Mouse (Mus musculus) retina, embryonic 14.5 days (tissue): ENCODE results near the gene Rsg1.

Experiments
- DNase-seq: peaks from one replicate; pipeline ENCODE4 v3.0.0-alpha.2; 2015; ENCODE audit warnings: low spot score

Rsg1 gene

DNA sequence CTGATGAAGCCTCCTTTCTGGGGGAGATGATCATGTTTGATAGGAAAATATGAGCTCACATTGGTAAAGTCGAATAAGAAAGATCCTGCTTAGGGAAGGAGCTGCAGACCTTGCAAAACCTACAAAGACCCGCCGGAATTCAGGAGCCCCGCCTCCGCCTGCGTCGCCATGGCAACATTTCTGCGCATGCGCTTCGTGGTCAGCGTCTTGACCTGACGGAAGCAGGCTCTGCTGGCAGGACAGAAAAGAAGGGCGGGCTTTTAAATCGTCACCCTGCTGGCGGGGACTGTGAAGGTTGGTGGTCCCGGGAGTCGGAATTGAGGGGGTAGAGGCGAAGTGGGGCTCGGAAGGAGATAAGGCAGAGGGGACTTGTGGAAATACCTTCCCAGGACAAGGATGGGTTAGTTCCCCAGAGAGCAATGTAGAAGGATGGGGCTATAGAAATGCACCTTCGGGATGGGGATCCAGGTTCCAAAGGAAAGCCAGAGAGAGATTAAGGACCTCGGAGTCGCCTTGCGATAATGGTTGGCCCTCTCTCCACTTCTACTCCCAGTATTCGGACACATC, at the start of gene Rsg1:
Rsg1 (plus strand) TSS at position 187 of the 567 bp plus-strand sequence.
- DNase-seq, result peak; percentile 98

DNA sequence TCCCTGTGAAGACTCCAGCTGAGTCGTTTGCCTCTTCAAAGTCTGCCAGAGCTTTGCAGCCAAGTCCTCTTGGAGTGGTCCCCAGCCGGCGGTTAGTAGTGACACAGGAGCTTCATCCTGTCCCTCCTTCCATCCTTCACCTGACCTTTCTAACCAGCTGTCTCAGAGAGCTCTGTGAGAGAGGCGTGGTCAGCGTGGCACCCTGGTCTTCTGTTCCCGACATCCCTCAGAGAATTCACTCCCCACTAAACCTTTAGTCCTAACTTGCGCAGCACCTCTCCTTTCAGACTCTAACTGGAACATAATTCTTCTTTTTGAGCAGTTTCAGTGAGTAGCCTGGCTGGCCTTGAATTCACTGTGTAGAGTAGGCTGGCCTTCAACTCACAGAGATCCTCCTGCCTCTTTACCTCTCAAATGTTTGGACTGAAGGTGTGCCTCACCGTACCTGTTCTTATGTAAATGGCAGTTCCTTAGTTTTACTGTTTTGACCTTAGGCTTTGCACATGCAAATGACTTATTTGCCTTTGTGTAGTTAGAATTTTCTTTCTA, 47.9 kb upstream of the Rsg1 start:
- no peak for DNase-seq

DNA sequence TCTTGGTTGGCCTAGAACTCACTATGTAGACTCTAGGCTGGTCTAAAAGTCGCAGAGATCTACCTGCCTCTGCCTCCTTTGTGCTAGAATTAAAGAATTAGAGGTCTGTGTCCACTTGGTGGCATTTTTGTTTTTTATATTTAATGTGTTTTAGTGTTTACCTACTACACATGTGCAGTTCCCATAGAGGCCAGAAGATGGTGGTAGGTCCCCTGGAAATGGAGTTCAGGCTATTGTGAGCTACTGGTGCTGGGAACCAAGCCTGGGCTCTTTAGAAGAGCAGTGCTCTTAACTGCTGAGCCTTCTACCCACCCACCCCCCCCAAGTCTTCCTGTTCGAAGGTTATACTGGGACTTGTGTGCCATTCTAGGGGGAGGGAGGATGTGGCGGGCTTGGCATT, 46.6 kb upstream of the Rsg1 start:
- no peak for DNase-seq

DNA sequence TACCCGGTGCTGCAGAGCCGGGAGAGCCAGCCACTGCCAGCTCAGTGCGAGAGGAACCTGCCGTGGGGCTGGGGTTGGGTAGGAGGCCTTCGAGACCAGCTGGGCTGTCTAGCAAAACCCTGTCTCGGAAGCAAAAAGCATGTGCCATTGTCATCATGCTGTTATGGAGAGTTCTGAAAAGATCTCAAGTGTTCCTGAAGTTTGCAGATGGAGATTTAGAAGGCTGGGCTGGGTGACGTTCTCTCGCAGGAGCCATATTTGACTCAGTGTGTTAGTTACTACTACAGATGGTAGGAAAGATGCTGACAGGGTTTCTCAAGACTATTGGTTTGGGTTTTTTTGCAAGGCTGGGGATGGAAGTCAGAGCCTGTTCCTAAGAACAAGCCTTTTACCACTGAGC, 41.6 kb upstream of the Rsg1 start:
- DNase-seq, result no peak

GRCm38 (mm10) chr4:141175783-141176182, 38.0 kb upstream of the Rsg1 start:
- no peak for DNase-seq

- DNase-seq, result no peak
Measured at GRCm38 (mm10) chr4:141176328-141176838, 37.4 kb upstream of the Rsg1 start.

DNA sequence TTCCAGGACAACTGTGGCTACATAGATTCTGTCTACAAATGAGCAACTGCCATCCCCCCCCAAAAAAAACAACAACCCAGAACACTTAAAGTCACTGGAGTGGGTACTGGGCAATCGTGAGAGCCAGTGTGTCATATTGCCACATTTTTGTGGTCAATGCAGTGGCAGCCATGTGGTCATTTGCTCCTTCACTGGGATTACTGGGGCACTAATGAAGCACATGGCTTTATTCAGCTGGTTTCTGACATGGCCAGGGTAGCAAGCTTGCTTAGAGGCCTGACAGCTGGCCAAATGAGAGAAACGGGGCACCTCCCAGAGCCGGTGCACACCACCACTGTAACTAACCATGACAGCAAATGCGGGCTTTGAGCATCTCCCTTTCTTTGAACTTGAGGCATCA, 35.3 kb upstream of the Rsg1 start:
- DNase-seq, result peak; percentile 11

GRCm38 (mm10) chr4:141180831-141181230, 32.9 kb upstream of the Rsg1 start:
- DNase-seq, result no peak

- DNase-seq, result no peak
Measured at GRCm38 (mm10) chr4:141181981-141182380, 31.8 kb upstream of the Rsg1 start.

GRCm38 (mm10) chr4:141183932-141184331, 29.8 kb upstream of the Rsg1 start:
- DNase-seq, result no peak

DNA sequence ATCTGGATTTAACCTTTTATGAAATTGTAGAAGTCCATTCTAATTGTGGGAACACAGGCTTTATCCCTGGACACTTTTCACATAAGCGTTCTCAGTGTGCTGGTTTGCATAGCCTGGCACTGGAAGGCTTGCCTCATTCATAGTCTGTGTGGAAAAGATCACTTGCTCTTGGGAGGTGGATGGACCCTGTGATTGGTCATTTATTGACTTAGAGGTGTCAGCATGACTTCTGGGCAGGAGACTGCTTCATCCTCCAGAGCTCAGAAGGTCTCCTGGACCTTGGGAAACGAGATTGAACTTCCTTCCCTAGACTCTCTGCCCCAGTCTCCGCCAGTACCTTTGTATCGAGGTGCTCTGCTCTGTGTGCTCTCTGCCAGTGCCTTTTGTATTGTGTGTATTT, 29.3 kb upstream of the Rsg1 start:
- DNase-seq, result no peak

GRCm38 (mm10) chr4:141186923-141187836, 26.6 kb upstream of the Rsg1 start:
- DNase-seq, result no peak

- DNase-seq, result no peak
Measured at GRCm38 (mm10) chr4:141191294-141191693, 22.5 kb upstream of the Rsg1 start.

DNA sequence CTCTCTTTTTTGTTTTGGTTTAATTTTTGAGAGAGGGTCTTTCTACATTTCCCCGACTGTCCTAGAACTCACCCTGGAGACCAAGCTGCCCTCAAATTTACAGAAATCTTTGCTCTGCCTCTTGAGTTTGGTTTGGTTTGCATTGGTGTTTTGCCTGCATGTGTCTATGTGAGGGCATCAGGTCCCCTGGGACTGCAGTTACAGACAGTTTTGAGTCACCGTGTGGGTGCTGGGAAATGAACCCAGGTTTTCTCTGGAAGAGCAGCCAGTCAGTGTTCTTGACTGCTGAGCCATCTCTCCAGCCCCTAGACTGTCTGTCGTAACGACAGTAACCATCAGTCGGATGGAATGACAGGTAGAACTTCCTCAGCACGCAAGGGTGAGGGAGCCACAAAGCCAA, 19.2 kb upstream of the Rsg1 start:
- no peak for DNase-seq

GRCm38 (mm10) chr4:141196981-141197685, 16.6 kb upstream of the Rsg1 start:
- no peak for DNase-seq

DNA sequence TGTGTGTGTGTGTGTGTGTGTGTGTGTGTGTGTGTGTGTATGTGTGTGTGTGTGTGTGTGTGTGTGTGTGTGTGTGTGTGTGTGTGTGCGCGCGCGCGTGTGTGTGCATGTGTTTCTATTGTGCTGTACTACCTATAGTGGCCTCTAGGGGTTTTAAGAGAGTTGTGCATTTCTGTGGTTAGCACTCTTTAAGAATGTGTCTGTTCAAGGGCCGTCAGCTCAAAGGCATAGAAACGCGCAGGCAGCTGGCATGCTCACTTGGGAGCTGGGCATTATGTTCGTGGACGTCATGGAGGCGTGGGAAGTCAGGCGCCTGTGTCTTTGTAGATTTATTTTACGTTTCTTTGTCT, 16.1 kb upstream of the Rsg1 start:
- no peak for DNase-seq

GRCm38 (mm10) chr4:141200906-141201305, 12.8 kb upstream of the Rsg1 start:
- no peak for DNase-seq

- no peak for DNase-seq
Measured at GRCm38 (mm10) chr4:141202192-141202591, 11.6 kb upstream of the Rsg1 start.

DNA sequence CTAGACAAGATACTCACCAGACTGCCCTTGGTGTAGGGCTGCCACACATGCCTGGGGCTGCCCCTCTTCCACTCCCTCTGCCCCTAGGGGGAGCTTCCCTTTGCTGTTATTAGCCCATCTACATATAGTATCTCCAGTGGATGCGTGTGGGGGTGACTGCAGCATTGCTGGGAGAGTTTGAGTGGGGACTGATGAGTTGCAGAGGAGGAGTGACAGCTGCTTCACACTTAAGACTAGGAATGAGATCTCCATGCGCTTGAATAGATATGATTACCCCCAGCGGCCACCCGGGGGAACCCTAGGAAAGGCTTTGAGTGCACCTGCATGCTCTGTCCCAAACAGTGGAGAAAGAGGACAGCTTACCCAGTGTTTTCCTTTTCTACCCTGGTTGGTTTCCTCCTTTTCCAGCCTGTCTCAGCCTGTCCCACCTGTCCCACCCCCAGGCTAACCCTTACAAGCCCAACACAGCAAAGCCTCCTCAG, 9.1 kb upstream of the Rsg1 start:
- DNase-seq, result peak; percentile 71

DNA sequence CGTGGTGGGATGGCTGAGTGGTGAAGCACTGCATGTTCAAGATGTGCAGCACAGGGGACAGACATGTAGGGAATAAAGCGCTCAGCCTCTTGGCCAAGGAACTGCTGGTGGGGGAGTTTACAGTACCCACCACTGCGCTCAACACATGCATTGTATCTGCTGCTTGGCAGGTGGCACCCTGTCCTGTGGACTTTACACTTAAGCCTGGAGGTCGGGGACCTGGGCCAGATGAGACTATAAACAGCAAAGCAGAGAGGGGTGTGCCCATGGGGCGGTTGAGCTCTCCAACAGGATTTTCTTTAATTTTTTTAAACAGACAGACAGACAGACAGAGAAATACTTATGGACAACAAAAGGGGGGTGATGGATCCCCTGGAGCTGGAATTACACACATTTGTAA, 6.7 kb upstream of the Rsg1 start:
- DNase-seq, result no peak

- DNase-seq, result no peak
Measured at GRCm38 (mm10) chr4:141210524-141211219, 3.1 kb upstream of the Rsg1 start.

GRCm38 (mm10) chr4:141211646-141212045, 2.1 kb upstream of the Rsg1 start:
- no peak for DNase-seq
